Mouse (Mus musculus): ENCODE results near the gene Epha6.
A peak's percentile ranks its signal among the peaks of the same experiment; 100 is the strongest.

Gene Epha6

GRCm38 (mm10) chr16:60264719-60265508, 340.4 kb downstream of the Epha6 start:
- DNase-seq (ENCODE audit: low spot score), result no peak

- no peak for DNase-seq (ENCODE audit: low spot score)
Observed at GRCm38 (mm10) chr16:60258151-60258635, 347.1 kb downstream of the Epha6 start.

- DNase-seq (ENCODE audit: low spot score), result no peak
Observed at GRCm38 (mm10) chr16:60257623-60258022, 347.7 kb downstream of the Epha6 start.

GRCm38 (mm10) chr16:60257044-60257443, 348.3 kb downstream of the Epha6 start:
- DNase-seq (ENCODE audit: low spot score), result no peak

- DNase-seq (ENCODE audit: low spot score), result no peak
Observed at GRCm38 (mm10) chr16:60239356-60240190, 365.8 kb downstream of the Epha6 start.

- no peak for DNase-seq (ENCODE audit: low spot score)
Observed at GRCm38 (mm10) chr16:60233985-60234766, 371.2 kb downstream of the Epha6 start.

- no peak for DNase-seq (ENCODE audit: low spot score)
Observed at GRCm38 (mm10) chr16:60232982-60233381, 372.3 kb downstream of the Epha6 start.

GRCm38 (mm10) chr16:60209151-60209550, 396.2 kb downstream of the Epha6 start:
- no peak for DNase-seq (ENCODE audit: low spot score)

GRCm38 (mm10) chr16:60175580-60175979, 429.8 kb downstream of the Epha6 start:
- peak; percentile 8 for DNase-seq (ENCODE audit: low spot score)

GRCm38 (mm10) chr16:60152439-60152838, 452.9 kb downstream of the Epha6 start:
- no peak for DNase-seq (ENCODE audit: low spot score)

- no peak for DNase-seq (ENCODE audit: low spot score)
Observed at GRCm38 (mm10) chr16:60144370-60144769, 461.0 kb downstream of the Epha6 start.

- no peak for DNase-seq (ENCODE audit: low spot score)
Observed at GRCm38 (mm10) chr16:60121435-60121834, 483.9 kb downstream of the Epha6 start.

- no peak for DNase-seq (ENCODE audit: low spot score)
Observed at GRCm38 (mm10) chr16:60102210-60102609, 503.1 kb downstream of the Epha6 start.

- DNase-seq (ENCODE audit: low spot score), result no peak
Observed at GRCm38 (mm10) chr16:60095333-60095732, 510.0 kb downstream of the Epha6 start.

GRCm38 (mm10) chr16:60086976-60087375, 518.4 kb downstream of the Epha6 start:
- no peak for DNase-seq (ENCODE audit: low spot score)

- no peak for DNase-seq (ENCODE audit: low spot score)
Observed at GRCm38 (mm10) chr16:60070457-60071112, 534.7 kb downstream of the Epha6 start.

- DNase-seq (ENCODE audit: low spot score), result no peak
Observed at GRCm38 (mm10) chr16:60043809-60044208, 561.5 kb downstream of the Epha6 start.

GRCm38 (mm10) chr16:60028381-60028780, 577.0 kb downstream of the Epha6 start:
- no peak for DNase-seq (ENCODE audit: low spot score)

- no peak for DNase-seq (ENCODE audit: low spot score)
Observed at GRCm38 (mm10) chr16:60006857-60007568, 598.3 kb downstream of the Epha6 start.

- DNase-seq (ENCODE audit: low spot score), result no peak
Observed at GRCm38 (mm10) chr16:59969816-59970215, 635.5 kb downstream of the Epha6 start.

GRCm38 (mm10) chr16:59955731-59956130, 649.6 kb downstream of the Epha6 start:
- no peak for DNase-seq (ENCODE audit: low spot score)
